Mouse (Mus musculus): ENCODE measurements at regions not wholly inside any gene's neighbourhood (a gene's known extent, or its start where the extent isn't known, plus 50 kb on each side); places are given as distances from the start of the nearest gene placed in this dataset.

DNA sequence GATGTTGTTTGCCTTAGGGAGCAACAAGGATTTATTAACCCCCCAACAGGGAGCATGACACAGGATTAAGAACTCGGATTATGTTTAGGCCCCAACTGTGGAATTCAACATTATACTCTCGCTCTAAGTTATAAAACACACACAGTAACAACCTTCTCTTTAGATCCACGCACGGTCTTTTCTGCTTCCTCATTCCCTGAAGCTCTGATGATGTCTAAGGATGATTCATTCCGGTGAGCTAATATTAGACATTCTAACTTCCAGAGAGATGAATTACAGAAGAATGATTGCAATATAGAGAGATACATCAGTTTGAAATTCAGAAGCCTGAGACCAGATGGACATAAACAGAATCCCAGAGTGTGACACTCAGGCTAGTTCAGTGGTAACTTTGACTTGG is 245.0 kb downstream of the Enc1 start:
- no peak for ATAC-seq (ENCODE audit: insufficient read depth)
- no peak overlapping the region for H3K4me2 ChIP-seq (ENCODE audit: low read depth)
- WGBS (ENCODE audit: insufficient replicate concordance) = 69% methylated on average over 5 of the region's 5 CpGs
- DNase-seq (ENCODE audit: low read depth in 3 of 3, low spot score in 3 of 3) = no peak
- no peaks in the 10 kb centered on the region for H3K36me3 ChIP-seq (replicated peaks; ENCODE audit: control insufficient read depth, insufficient read depth, low read depth)
- no peak overlapping the region for H3K27ac ChIP-seq
- TF ChIP-seq EP300 (IDR thresholded peaks at IDR 0.05; ENCODE audit: low read depth) (no peak), CTCF (IDR thresholded peaks at IDR 0.05; ENCODE audit: low read depth) (no peak)
- no peak overlapping the region for H3K9ac ChIP-seq (replicated peaks)
- no peaks in the 10 kb centered on the region for H3K4me1 ChIP-seq (replicated peaks; ENCODE audit: control insufficient read depth in 2 of 2, insufficient read depth in 2 of 2, low read length in 1 of 2)
- H3K27me3 ChIP-seq (ENCODE audit: control insufficient read depth, insufficient read depth, low read length) = no peaks in the 10 kb centered on the region
- no peak overlapping the region for H3K4me3 ChIP-seq (ENCODE audit: insufficient read depth in 1 of 2, low read depth in 2 of 2, low read length in 2 of 2)
- H3K9me3 ChIP-seq (ENCODE audit: control insufficient read depth, low read length) = no peaks in the 10 kb centered on the region

DNA sequence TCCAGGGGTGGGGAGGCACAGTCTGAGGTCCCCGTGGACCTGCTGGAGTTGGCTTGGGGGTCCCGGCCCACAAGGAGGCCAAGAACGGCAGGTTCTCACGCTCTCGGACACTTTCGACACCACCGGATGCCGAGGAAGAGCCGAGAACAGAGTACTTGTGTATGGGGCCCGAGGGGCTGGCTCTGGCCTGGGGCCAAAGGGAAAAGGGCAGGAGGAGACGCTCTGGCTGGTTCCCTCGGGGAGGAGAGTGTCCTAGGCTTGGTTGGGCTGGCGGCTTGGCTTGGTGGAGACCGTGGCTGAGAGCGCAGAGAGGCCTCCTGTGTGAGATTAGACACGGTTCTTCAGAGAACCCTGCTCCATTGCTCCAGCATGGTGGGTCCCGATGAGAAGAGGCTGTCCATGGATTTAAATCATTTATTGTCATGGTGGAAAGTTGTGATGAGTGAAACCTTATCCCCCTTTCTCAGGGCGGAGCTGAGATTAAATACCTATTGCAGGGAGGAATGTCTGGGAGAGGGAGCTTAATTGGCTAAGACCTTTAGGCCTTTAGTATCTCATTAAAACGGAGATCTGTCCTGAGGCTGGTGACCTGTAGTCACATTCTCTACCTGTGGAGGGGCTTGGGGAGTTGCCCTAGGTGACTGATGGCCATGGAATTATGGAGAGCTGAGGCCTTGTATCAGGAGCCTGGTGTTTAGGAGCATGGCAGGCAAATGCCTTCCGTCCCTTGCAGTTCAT is 244.1 kb downstream of the Enc1 start:
- no peak for ATAC-seq (ENCODE audit: insufficient read depth)
- 77% methylated on average over 20 of the region's 20 CpGs for WGBS (ENCODE audit: insufficient replicate concordance)

DNA sequence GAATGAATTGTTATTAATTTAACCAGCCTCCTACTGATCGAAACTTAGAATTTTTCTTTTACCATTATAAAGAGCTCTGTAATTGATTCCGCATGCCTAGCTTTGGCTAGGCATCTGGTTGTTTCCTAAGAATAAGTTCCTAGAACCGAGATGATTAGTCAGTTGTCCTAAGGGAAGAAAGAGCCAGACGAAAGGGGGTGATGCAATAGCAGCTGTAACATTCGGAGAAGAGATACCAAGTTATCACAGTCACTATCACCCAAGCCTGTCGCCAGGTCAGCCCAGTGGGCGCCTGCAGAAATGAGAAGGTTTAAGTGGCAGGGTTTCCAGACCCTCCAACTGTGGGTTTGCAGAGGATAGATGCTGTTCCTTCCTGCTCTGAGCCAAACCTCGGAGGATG is 242.8 kb downstream of the Enc1 start:
- Histone ChIP-seq H3K4me1 (replicated peaks; ENCODE audit: control insufficient read depth in 2 of 2, insufficient read depth in 2 of 2, low read length in 1 of 2) (no peaks in the 10 kb centered on the region), H3K4me3 (ENCODE audit: insufficient read depth in 1 of 2, low read depth in 2 of 2, low read length in 2 of 2) (no peak overlapping the region), H3K36me3 (replicated peaks; ENCODE audit: control insufficient read depth, insufficient read depth, low read depth) (no peaks in the 10 kb centered on the region), H3K27me3 (ENCODE audit: control insufficient read depth, insufficient read depth, low read length) (no peaks in the 10 kb centered on the region), H3K4me2 (ENCODE audit: low read depth) (no peak overlapping the region), H3K27ac (no peak overlapping the region), H3K9me3 (ENCODE audit: control insufficient read depth, low read length) (no peaks in the 10 kb centered on the region), H3K9ac (replicated peaks) (no peak overlapping the region)
- ATAC-seq (ENCODE audit: insufficient read depth) = no peak
- 53% methylated on average over 8 of the region's 8 CpGs for WGBS (ENCODE audit: insufficient replicate concordance)
- no peak for TF ChIP-seq EP300 (IDR thresholded peaks at IDR 0.05; ENCODE audit: low read depth)
- TF ChIP-seq CTCF (IDR thresholded peaks at IDR 0.05; ENCODE audit: low read depth) = no peak
- no peak for DNase-seq (ENCODE audit: low read depth in 3 of 3, low spot score in 3 of 3)

More for the DNA sequence above, 244.1 kb downstream of the Enc1 start:
- TF ChIP-seq CTCF (IDR thresholded peaks at IDR 0.05; ENCODE audit: low read depth) (no peak), EP300 (IDR thresholded peaks at IDR 0.05; ENCODE audit: low read depth) (no peak)
- Histone ChIP-seq H3K4me2 (ENCODE audit: low read depth) (no peak overlapping the region), H3K4me1 (replicated peaks; ENCODE audit: control insufficient read depth in 2 of 2, insufficient read depth in 2 of 2, low read length in 1 of 2) (no peaks in the 10 kb centered on the region), H3K36me3 (replicated peaks; ENCODE audit: control insufficient read depth, insufficient read depth, low read depth) (no peaks in the 10 kb centered on the region), H3K27ac (no peak overlapping the region), H3K4me3 (ENCODE audit: insufficient read depth in 1 of 2, low read depth in 2 of 2, low read length in 2 of 2) (no peak overlapping the region), H3K9ac (replicated peaks) (no peak overlapping the region), H3K27me3 (ENCODE audit: control insufficient read depth, insufficient read depth, low read length) (no peaks in the 10 kb centered on the region), H3K9me3 (ENCODE audit: control insufficient read depth, low read length) (no peaks in the 10 kb centered on the region)
- DNase-seq (ENCODE audit: low read depth in 3 of 3, low spot score in 3 of 3) = no peak

DNA sequence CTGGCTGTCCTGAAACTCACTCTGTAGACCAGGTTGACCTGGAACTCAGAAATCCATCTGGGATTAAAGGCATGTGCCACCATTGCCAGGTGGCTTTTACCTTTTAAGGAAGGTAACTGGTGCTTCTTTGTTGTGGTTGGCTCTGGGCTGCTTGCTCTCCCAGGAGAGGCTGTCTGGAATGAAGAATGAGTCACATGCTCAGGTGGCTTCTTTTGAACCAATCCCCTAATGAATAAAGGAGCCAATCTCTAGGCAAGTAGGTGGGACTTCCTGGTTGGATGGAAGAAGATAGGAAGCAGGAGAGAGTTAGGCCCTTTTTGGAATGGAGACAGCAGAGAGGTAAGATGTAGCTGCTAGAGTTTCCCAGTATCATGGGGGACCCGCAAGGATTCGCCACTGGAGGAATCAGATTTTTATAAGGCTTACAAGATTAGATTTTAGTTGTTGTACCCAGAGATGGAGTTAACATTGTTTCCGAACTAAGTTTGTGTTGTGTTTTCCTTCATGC is 241.6 kb downstream of the Enc1 start:
- H3K27ac ChIP-seq = no peak overlapping the region
- no peak overlapping the region for H3K9ac ChIP-seq (replicated peaks)
- no peaks in the 10 kb centered on the region for H3K4me1 ChIP-seq (replicated peaks; ENCODE audit: control insufficient read depth in 2 of 2, insufficient read depth in 2 of 2, low read length in 1 of 2)
- H3K36me3 ChIP-seq (replicated peaks; ENCODE audit: control insufficient read depth, insufficient read depth, low read depth) = no peaks in the 10 kb centered on the region
- ATAC-seq (ENCODE audit: insufficient read depth) (no peak), DNase-seq (ENCODE audit: low read depth in 3 of 3, low spot score in 3 of 3) (no peak)
- no peaks in the 10 kb centered on the region for H3K27me3 ChIP-seq (ENCODE audit: control insufficient read depth, insufficient read depth, low read length)
- no peak overlapping the region for H3K4me3 ChIP-seq (ENCODE audit: insufficient read depth in 1 of 2, low read depth in 2 of 2, low read length in 2 of 2)
- WGBS (ENCODE audit: insufficient replicate concordance) = 76% methylated on average over 3 of the region's 3 CpGs
- no peak overlapping the region for H3K4me2 ChIP-seq (ENCODE audit: low read depth)
- H3K9me3 ChIP-seq (ENCODE audit: control insufficient read depth, low read length) = no peaks in the 10 kb centered on the region
- TF ChIP-seq EP300 (IDR thresholded peaks at IDR 0.05; ENCODE audit: low read depth) (no peak), CTCF (IDR thresholded peaks at IDR 0.05; ENCODE audit: low read depth) (no peak)

DNA sequence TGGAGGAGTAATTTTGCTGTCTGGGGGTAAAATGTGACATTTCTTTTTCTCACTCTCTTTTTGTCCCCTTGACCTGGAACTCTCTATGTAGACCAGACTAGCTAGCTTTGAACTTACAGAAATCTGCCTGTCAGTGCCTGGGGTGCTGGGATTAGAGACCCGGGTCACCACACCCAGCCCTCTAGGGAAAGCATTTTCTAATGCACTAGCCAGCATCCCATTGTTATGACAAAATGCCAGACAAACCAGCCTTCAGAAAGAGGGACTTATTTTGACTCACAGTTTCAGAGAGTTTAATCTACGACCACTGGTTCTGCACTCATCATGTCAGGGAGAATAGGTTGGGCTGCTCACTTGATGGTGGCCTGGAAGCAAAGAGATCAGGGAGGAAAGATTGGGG is 240.4 kb downstream of the Enc1 start:
- WGBS (ENCODE audit: insufficient replicate concordance) = 61% methylated on average over 2 of the region's 2 CpGs
- no peak overlapping the region for H3K9ac ChIP-seq (replicated peaks)
- TF ChIP-seq EP300 (IDR thresholded peaks at IDR 0.05; ENCODE audit: low read depth) (no peak), CTCF (IDR thresholded peaks at IDR 0.05; ENCODE audit: low read depth) (no peak)

More for the DNA sequence above, 240.4 kb downstream of the Enc1 start:
- no peak for DNase-seq (ENCODE audit: low read depth in 3 of 3, low spot score in 3 of 3)
- no peak overlapping the region for H3K27ac ChIP-seq
- no peaks in the 10 kb centered on the region for H3K9me3 ChIP-seq (ENCODE audit: control insufficient read depth, low read length)
- no peaks in the 10 kb centered on the region for H3K27me3 ChIP-seq (ENCODE audit: control insufficient read depth, insufficient read depth, low read length)
- no peaks in the 10 kb centered on the region for H3K4me1 ChIP-seq (replicated peaks; ENCODE audit: control insufficient read depth in 2 of 2, insufficient read depth in 2 of 2, low read length in 1 of 2)
- H3K36me3 ChIP-seq (replicated peaks; ENCODE audit: control insufficient read depth, insufficient read depth, low read depth) = no peaks in the 10 kb centered on the region
- H3K4me3 ChIP-seq (ENCODE audit: insufficient read depth in 1 of 2, low read depth in 2 of 2, low read length in 2 of 2) = no peak overlapping the region
- no peak for ATAC-seq (ENCODE audit: insufficient read depth)
- H3K4me2 ChIP-seq (ENCODE audit: low read depth) = no peak overlapping the region

All from liver, embryonic 14.5 days (tissue).